Mouse (Mus musculus) neural tube, embryonic 10.5 days (tissue): Measurements from ENCODE around the gene Casz1.

Experiments used
- DNase-seq: peaks from one replicate; pipeline ENCODE4 v3.0.0-alpha.2; 2017; ENCODE audit warnings: low spot score; ENCODE audit errors: extremely low spot score

Casz1 gene

DNA sequence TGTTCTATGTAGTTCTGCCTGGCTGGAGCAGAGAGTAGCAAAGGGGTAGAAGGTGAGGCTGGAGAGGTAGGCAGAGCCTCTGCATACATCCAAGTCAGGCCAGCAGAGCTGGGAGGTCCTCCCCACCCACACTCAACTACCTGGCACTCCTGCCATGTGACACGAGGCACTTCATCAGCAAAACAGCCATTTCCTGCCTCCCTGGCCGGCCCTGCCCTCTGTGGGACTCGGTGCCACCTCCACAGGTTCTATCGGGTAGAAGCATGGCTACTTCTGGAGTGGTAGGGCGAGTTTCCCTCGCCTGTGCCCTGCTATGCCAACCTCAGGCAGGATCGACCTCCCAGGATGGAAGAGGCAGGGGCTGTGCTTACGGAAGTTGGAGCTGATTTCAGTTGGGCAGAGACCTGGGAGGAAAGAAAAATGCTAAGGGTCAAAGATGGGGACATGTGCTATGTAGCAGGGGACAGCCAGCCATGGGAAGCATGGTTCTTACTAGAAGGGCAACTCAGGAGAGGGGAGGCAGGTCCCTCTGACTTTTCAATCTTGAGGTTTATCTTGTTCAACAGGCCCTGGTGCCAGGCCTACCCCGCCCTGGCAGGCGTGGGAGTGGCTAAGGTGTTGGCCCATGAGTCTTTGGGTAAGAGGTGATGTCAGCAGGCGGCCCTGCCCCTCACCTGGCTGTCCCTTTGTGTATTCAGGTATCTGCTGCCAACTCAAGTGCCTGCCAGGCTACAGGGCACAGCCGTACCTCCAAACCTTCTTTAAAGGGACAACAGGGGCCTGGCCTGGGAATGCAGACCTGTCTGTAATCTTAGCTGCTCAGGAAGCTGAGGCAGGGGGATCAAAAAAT is 6.5 kb upstream of the Casz1 start:
- DNase-seq: no peak

DNA sequence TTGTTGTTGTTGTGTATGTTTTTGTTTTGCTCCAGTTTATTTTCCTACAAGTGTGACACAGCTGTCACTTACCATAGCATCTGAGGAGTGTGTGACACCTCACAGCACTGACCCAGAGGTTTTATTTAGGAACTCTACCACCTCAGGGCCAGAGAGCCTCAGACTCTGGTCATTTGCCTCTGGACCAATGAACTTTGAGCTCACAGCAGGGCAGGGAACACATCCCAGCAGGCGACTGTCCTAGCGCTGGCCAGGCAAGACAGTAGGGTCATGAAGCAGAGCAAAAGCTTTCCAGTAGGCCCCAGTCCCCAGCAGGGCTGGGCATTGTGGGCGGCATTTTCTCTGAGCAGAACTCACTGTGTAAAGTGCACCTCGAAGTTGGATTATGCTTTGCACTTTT is 1.2 kb upstream of the Casz1 start:
- DNase-seq: no peak

- DNase-seq: peak; percentile 43
Observed at GRCm38 (mm10) chr4:148803636-148804035, 593 bp upstream of the Casz1 start.

- no peak for DNase-seq
Observed at GRCm38 (mm10) chr4:148804780-148805160, 541 bp downstream of the Casz1 start.

DNA sequence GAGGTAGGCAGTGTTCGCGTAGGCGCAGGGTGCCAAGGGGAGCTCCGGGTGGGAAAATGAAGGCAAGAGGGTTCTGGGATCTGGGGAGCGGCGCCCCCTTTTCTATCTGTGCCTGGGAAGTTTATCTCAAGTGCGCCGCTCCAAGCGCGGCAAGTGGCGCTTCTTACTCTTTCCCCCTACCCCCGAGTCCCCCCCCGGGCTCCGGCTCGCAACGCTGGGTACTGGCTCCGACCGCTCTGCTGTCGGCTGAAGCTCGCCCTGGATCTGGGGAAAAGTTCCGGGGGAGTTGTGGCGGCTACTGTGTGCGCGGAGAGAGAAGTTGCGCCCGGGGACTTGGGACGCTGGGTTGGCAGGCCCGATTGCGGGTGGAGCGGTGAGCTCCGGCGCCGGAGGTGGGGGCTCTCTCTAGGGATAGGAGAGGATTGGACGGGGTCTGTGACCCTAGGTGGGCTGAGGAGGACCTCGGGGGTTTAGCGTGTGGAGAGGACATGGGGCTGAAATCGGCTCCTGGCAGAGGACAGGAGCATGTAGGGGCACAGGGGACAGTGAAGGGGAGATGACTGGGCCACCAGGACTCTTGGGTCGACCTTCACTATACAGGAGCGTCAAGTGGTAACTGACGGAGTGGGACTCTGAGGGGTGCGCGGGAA is 1.1 kb downstream of the Casz1 start:
- peak; percentile 59 for DNase-seq

- peak; percentile 71 for DNase-seq
Observed at GRCm38 (mm10) chr4:148805811-148806747, 1.9 kb downstream of the Casz1 start.

GRCm38 (mm10) chr4:148806836-148807235 is 2.6 kb downstream of the Casz1 start:
- DNase-seq: peak; percentile 70

GRCm38 (mm10) chr4:148807397-148807796 is 3.2 kb downstream of the Casz1 start:
- peak; percentile 40 for DNase-seq

GRCm38 (mm10) chr4:148808839-148809238 is 4.6 kb downstream of the Casz1 start:
- DNase-seq: no peak

DNA sequence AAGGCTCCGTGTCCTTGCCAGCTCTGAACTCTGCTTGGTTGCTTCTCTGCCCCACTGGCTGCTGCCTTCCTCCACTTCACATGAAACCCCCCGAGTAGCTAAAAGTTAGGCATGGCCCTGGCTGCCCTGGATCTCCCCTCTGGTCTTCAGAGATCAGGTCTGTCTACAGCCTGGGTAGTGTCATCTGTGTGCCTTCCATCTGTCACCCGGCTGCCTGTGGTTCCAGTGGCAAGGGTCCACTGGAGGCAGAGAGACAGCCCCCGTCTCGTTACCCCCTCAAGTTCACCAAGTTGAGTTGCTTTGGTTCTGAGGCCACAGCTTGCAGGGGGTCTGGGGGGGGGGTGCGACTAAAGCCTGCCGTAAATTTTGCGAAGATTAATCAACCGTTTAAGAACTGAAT is 6.5 kb downstream of the Casz1 start:
- DNase-seq: no peak

DNA sequence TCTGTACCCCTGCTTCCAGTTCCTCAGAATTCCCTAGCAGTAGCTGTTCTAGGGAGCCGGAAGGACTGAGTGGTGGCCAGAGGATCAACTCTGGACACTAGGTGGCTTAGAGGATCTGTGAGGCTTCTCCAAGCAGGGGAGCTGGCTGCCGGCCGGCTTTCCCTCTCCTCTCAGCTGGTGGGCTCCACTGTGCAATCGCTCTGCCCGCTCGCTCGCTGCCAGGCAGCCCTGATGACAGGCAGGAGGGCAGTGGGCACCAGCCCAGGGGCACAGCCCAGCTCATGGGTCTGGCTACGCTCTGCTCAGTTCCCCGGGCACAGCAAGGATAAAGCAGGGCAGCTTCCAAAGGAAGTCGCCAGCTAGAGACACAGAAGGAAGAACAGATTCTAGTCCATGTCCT is 7.7 kb downstream of the Casz1 start:
- DNase-seq: peak; percentile 59

- no peak for DNase-seq
Observed at GRCm38 (mm10) chr4:148813247-148813646, 9.0 kb downstream of the Casz1 start.

DNA sequence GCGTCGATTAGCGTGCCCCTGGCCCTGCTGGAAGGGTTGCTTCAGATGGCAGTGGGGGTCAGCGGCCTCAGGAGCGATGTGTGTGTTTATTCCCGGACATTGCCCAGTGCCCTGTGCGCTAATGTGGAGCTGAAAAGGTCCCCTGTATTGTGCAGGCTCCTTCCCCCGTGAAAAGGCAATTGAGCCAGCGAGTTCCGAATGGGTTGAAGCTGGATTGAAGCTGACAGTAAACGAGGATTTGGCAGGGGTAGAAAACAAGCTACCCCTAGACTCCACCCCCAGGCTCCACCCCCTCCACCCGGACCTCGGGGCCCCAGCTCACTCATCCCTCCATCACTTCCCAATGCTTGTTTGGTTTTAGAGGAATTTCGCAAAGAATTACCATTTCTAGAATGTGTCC is 12.3 kb downstream of the Casz1 start:
- DNase-seq: no peak

GRCm38 (mm10) chr4:148818161-148818560 is 13.9 kb downstream of the Casz1 start:
- DNase-seq: no peak

DNA sequence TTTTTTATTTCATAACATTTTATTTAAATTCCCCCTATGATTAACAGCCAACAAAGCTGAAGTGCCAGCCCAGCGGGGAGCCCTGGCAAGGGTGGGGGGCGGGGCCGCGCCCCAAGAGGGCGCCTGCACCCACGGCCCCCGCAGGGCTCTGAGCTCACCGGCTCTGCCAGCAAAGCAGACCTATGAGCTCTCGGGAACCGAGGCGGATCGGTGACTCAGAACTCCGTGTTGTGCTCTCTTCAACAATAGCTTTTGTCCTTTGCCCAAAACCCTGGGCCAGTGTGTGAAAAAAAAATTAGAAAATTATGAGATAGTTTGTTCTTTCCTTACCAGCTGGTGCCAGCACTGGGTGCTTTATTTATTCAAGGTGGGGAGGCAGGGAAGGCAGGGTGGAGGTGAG is 15.9 kb downstream of the Casz1 start:
- no peak for DNase-seq

- no peak for DNase-seq
Observed at GRCm38 (mm10) chr4:148823281-148823680, 19.1 kb downstream of the Casz1 start.

GRCm38 (mm10) chr4:148830350-148830749 is 26.1 kb downstream of the Casz1 start:
- no peak for DNase-seq

DNA sequence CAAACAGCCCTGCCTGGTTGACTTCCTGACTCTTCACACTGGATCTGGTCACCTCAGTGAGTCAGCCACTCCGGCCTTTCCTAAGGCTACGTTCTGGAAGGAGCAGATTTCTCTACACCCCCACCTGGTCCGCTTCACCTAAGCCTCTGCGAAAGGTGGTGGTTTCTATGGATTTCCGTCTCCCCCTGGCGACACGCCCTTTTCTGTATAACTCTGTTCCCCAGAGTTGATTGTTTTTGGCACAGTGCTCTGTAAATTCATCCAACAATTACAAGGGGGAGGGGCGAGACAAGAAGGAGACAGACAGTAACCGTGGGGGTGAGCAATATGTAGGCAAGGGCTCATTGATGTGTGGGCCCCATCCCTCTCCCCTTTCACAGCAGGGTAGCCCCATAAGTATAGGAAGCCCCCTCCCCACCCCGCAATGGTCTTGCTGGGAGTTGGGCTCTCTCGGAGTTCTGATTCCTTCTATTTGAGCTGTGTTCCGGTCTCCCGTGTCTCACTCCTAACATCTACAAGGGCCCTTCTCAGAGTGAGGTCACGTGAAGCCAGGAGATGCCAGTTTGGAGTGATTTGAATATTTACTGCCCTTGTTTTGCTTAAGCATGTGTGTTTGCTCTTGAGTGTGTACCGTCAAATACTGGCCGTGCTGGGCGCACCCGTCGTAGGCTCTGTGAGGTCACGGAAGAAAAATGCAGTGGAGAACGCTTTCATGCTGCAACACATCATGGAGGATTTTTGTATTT is 29.2 kb downstream of the Casz1 start:
- no peak for DNase-seq

DNA sequence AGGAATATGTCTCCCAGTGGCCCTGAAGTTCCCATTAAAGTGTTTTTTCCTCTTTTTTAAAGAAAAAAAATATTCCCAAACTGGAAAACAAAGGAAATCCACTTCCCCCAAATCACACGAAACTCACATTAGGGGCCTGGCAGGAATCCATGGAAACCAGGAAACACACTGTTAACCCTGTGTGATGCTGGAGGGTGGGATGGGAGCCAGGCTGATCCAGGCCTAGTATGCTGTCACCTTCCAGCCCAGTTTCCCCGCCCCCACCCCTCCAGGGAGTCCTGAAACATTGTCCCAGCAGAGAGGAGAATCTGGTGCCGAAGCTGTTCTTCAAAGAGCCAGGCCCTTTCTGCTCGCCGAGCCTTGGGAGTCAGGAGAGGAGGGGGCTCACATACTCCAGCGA is 32.2 kb downstream of the Casz1 start:
- no peak for DNase-seq

DNA sequence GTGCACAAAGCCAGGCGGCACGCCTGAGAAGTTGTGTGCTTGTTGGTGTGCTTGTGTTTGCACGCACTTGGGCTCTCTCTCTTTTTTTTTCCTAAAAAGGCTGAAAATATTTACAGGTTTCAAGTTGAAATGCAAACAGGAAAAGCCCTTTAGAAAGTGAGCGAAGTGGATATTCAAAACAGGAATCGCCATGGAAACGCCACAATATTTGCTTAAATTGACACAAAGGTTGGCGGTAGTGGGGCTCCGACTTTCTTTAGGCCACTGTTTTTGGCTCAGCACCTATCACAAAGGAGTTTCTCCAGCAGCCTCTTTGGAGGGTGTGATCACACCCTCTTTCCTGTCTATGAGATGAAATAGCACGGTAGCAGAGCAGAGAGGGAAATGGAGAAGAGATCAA is 32.8 kb downstream of the Casz1 start:
- no peak for DNase-seq

- DNase-seq: no peak
Observed at GRCm38 (mm10) chr4:148837644-148838043, 33.4 kb downstream of the Casz1 start.
